Mouse (Mus musculus): ENCODE data around the gene Dhrs7b.

- no peak for TF ChIP-seq POLR2A (IDR thresholded peaks at IDR 0.05; ENCODE audit: insufficient read depth, low read depth, low read length)
- no peak for TF ChIP-seq CTCF (IDR thresholded peaks at IDR 0.05; ENCODE audit: insufficient read depth, low read depth, low read length)
Observed at GRCm38 (mm10) chr11:60841467-60842200, 11.2 kb downstream of the Dhrs7b start.
